15 mouse cellular contexts compared by ENCODE assay signal in the genomic region with DNA sequence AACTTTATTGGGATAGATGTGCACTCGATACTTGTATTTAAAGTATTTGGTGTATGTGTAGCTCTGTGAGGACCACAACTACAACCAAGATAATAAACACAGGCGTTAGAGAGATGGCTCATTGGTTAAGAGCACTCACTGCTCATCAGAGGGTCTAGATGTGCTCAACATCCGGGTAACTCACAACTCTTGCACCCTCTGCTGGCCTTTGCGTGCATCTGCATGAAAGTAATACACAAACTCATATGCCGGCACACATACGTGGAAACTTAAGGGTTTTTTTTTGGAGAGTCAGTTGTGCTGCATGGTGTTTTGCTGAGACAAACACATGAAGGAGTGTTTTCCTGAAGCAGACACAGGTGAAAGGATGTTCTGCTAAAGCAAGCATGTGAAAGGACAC. TPM values are rescaled to one million over a fixed set of nuclear protein-coding genes. Genes with fewer than 3 reads are reported as not detected.
A peak's percentile ranks its signal among the peaks of the same experiment; 100 is the strongest.
DNase-seq lines count a peak whose midpoint lies in the region; ATAC-seq lines count a peak whose summit lies in the region.
"Had no signal": no experiment of that assay in that cellular context is flagged by ENCODE, and none has a peak within 500 bp of the region (broad histone marks: within the 10 kb centered on the region; RNA-seq: fewer than 3 reads in every experiment).

No protein-coding gene starts in this region.

- peak; percentile 36 for DNase-seq in embryonic facial prominence, embryonic 11.5 days (ENCODE audit: low spot score)
- no peak for DNase-seq in embryonic facial prominence, embryonic 10.5 days (ENCODE audit: low spot score)
- no peak for DNase-seq in limb, embryonic 10.5 days (ENCODE audit: low spot score)
- DNase-seq in 416B (ENCODE audit: low read depth) (peak; percentile 49), ZHBTc4 (ENCODE audit: low read depth, low spot score) (peak; percentile 77)
- no peak for DNase-seq in neural tube, embryonic 10.5 days (ENCODE audit: extremely low spot score, low spot score)
- DNase-seq: B cell, adult 2 months; cerebellum, postnatal 10 days; thymus, postnatal 14 days had no signal

- H3K4me3 ChIP-seq in embryonic facial prominence, embryonic 11.5 days (ENCODE audit: low read depth, low read length) = no peak overlapping the region
- no peak overlapping the region for H3K4me3 ChIP-seq in embryonic facial prominence, embryonic 10.5 days
- no peak overlapping the region for H3K4me3 ChIP-seq in limb, embryonic 15.5 days
- no peak overlapping the region for H3K4me3 ChIP-seq in limb, embryonic 10.5 days
- H3K4me3 ChIP-seq: hindbrain, embryonic 13.5 days; liver, embryonic 15.5 days had no signal

- H3K36me3 ChIP-seq in embryonic facial prominence, embryonic 11.5 days (replicated peaks; ENCODE audit: control insufficient read depth, insufficient read depth, low read depth, low read length) = no peaks in the 10 kb centered on the region
- H3K36me3 ChIP-seq in embryonic facial prominence, embryonic 10.5 days (replicated peaks) = no peaks in the 10 kb centered on the region
- no peaks in the 10 kb centered on the region for H3K36me3 ChIP-seq in limb, embryonic 15.5 days
- H3K36me3 ChIP-seq in limb, embryonic 10.5 days = no peaks in the 10 kb centered on the region
- H3K36me3 ChIP-seq: hindbrain, embryonic 13.5 days; liver, embryonic 15.5 days had no signal

- no peak overlapping the region for H3K9ac ChIP-seq in embryonic facial prominence, embryonic 11.5 days (replicated peaks; ENCODE audit: low read length)
- H3K9ac ChIP-seq in limb, embryonic 15.5 days = no peak overlapping the region
- H3K9ac ChIP-seq: hindbrain, embryonic 13.5 days; liver, embryonic 15.5 days had no signal

- H3K27ac ChIP-seq in embryonic facial prominence, embryonic 11.5 days (replicated peaks; ENCODE audit: low read depth, low read length) = no peak overlapping the region
- H3K27ac ChIP-seq in embryonic facial prominence, embryonic 10.5 days (replicated peaks) = no peak overlapping the region
- H3K27ac ChIP-seq in limb, embryonic 15.5 days = peak overlapping the region; percentile 67; the same call in 1 of the 2 replicates
- H3K27ac ChIP-seq in limb, embryonic 10.5 days = no peak overlapping the region
- H3K27ac ChIP-seq: hindbrain, embryonic 13.5 days; liver, embryonic 15.5 days had no signal

- ATAC-seq in embryonic facial prominence, embryonic 11.5 days (replicated peaks; ENCODE audit: insufficient number of reproducible peaks, low FRiP score, low TSS enrichment, low read depth) = no peak
- ATAC-seq in limb, embryonic 15.5 days (ENCODE audit: insufficient number of reproducible peaks, low FRiP score, low TSS enrichment, low read depth) = no peak
- ATAC-seq in activated CD4-positive, CD25-positive, alpha-beta regulatory T cell, adult 4 months = no peak

- H3K9me3 ChIP-seq in embryonic facial prominence, embryonic 11.5 days (replicated peaks; ENCODE audit: control insufficient read depth, low read length) = no peaks in the 10 kb centered on the region
- H3K9me3 ChIP-seq in embryonic facial prominence, embryonic 10.5 days = no peaks in the 10 kb centered on the region
- no peaks in the 10 kb centered on the region for H3K9me3 ChIP-seq in limb, embryonic 15.5 days
- H3K9me3 ChIP-seq in limb, embryonic 10.5 days (replicated peaks) = no peaks in the 10 kb centered on the region
- H3K9me3 ChIP-seq: hindbrain, embryonic 13.5 days; liver, embryonic 15.5 days had no signal

- H3K27me3 ChIP-seq in embryonic facial prominence, embryonic 11.5 days (ENCODE audit: control insufficient read depth, insufficient read depth, low read length) = no peaks in the 10 kb centered on the region
- H3K27me3 ChIP-seq in embryonic facial prominence, embryonic 10.5 days (replicated peaks; ENCODE audit: low read depth, poor library complexity, severe bottlenecking) = peaks cover 10% of the 10 kb centered on the region; the same call in 1 of the 2 replicates
- no peaks in the 10 kb centered on the region for H3K27me3 ChIP-seq in limb, embryonic 15.5 days
- H3K27me3 ChIP-seq in limb, embryonic 10.5 days (ENCODE audit: low read depth, poor library complexity, severe bottlenecking) = no peaks in the 10 kb centered on the region
- H3K27me3 ChIP-seq: hindbrain, embryonic 13.5 days had no signal

- no peak overlapping the region for H3K4me2 ChIP-seq in embryonic facial prominence, embryonic 11.5 days (ENCODE audit: low read depth, low read length)
- no peak overlapping the region for H3K4me2 ChIP-seq in limb, embryonic 15.5 days
- H3K4me2 ChIP-seq: hindbrain, embryonic 13.5 days; liver, embryonic 15.5 days had no signal

- no peaks in the 10 kb centered on the region for H3K4me1 ChIP-seq in embryonic facial prominence, embryonic 11.5 days (ENCODE audit: control insufficient read depth, insufficient read depth, low read length)
- peaks cover 13% of the 10 kb centered on the region; the same call in 1 of the 2 replicates for H3K4me1 ChIP-seq in embryonic facial prominence, embryonic 10.5 days
- H3K4me1 ChIP-seq in limb, embryonic 15.5 days = peaks cover 14% of the 10 kb centered on the region
- H3K4me1 ChIP-seq in limb, embryonic 10.5 days = peaks cover 19% of the 10 kb centered on the region
- H3K4me1 ChIP-seq: liver, embryonic 15.5 days had no signal

- WGBS in embryonic facial prominence, embryonic 11.5 days = 75% methylated on average over 6 of the region's 6 CpGs
- WGBS in embryonic facial prominence, embryonic 10.5 days = 80% methylated on average over 6 of the region's 6 CpGs
- 80% methylated on average over 6 of the region's 6 CpGs for WGBS in limb, embryonic 15.5 days
- 81% methylated on average over 6 of the region's 6 CpGs for WGBS in limb, embryonic 10.5 days

RNA-seq across cellular contexts. Expression of a gene that starts 53.7 kb away (rescaled TPM):
- not detected in 2 replicates for polyA plus RNA-seq in embryonic facial prominence, embryonic 11.5 days (2014; fragmentation: Nextera tagmentation; extraction: Ambion mirVana)
- not detected in 2 replicates for polyA plus RNA-seq in embryonic facial prominence, embryonic 10.5 days (2016; fragmentation: Nextera tagmentation; extraction: Ambion mirVana)
- polyA plus RNA-seq in limb, embryonic 15.5 days (2015; fragmentation: Nextera tagmentation; extraction: Ambion mirVana) = 0.10 and 0.19 TPM in 2 replicates
- not detected in 2 replicates for polyA plus RNA-seq in limb, embryonic 10.5 days (2016; fragmentation: Nextera tagmentation; extraction: Ambion mirVana)
- not detected for polyA plus RNA-seq in activated CD4-positive, CD25-positive, alpha-beta regulatory T cell, adult 4 months (2017; shearing (Covaris generic))
- polyA plus RNA-seq: frontal cortex, adult 2 months; hindbrain, embryonic 13.5 days; liver, embryonic 15.5 days; neural tube, embryonic 11.5 days had no signal

Comparison
In these comparisons a context has a peak if more than half of its experiments do, and no peak if none do; other contexts are left out.
1. DNase-seq: peak in embryonic facial prominence, embryonic 11.5 days (single experiment), 416B (single experiment) and ZHBTc4 (single experiment); none in embryonic facial prominence, embryonic 10.5 days (single experiment), limb, embryonic 10.5 days (single experiment) and neural tube, embryonic 10.5 days (single experiment).